Mouse (Mus musculus) myocyte (in vitro differentiated cells): ENCODE data around the gene Aaas.

Experiments
- MAX ChIP-seq: IDR thresholded peaks from one replicate; pipeline ENCODE4 v1.6.1; 2011; ENCODE audit warnings: low read depth, mild to moderate bottlenecking, control low read depth
- POLR2A ChIP-seq: IDR thresholded peaks from one replicate; pipeline ENCODE4 v1.6.1; 2011; ENCODE audit warnings: low read depth, mild to moderate bottlenecking, control low read depth, moderate library complexity; ENCODE audit not compliant: insufficient read length
- POLR2AphosphoS2 ChIP-seq: IDR thresholded peaks from one replicate; pipeline ENCODE4 v1.6.1; 2011; ENCODE audit warnings: low read depth, control low read depth; ENCODE audit not compliant: insufficient read length
- REST ChIP-seq: IDR thresholded peaks from one replicate; pipeline ENCODE4 v1.6.1; 2011; ENCODE audit warnings: mild to moderate bottlenecking, control low read depth, moderate library complexity; ENCODE audit not compliant: insufficient read depth, insufficient read length
- TCF3 ChIP-seq: IDR thresholded peaks from one replicate; pipeline ENCODE4 v1.6.1; 2011; ENCODE audit warnings: low read depth, control low read depth; ENCODE audit not compliant: insufficient read length

- TF ChIP-seq POLR2A (no peak), POLR2AphosphoS2 (no peak), TCF3 (no peak), MAX (no peak), REST (no peak)
Observed at GRCm38 (mm10) chr15:102362648-102363047, 12.1 kb upstream of the Aaas start.
